In genomic region chr2:152360271-152360775, GRCm38 (mm10) we compare ENCODE assay signal across 9 mouse cellular contexts. TPM values are rescaled to one million over a fixed set of nuclear protein-coding genes. Genes with fewer than 3 reads are reported as not detected.
DNase-seq lines count a peak whose midpoint lies in the region; ATAC-seq and TF ChIP-seq lines count a peak whose summit lies in the region.
"Had no signal": no experiment of that assay in that cellular context is flagged by ENCODE, and none has a peak within 500 bp of the region (broad histone marks: within the 10 kb centered on the region; RNA-seq: fewer than 3 reads in every experiment).

No protein-coding gene starts in this region.

- no peaks in the 10 kb centered on the region for H3K9me3 ChIP-seq in midbrain, embryonic 12.5 days
- H3K9me3 ChIP-seq in midbrain, postnatal 0 days (ENCODE audit: low read length) = no peaks in the 10 kb centered on the region
- H3K9me3 ChIP-seq in kidney, embryonic 15.5 days (replicated peaks) = no peaks in the 10 kb centered on the region
- H3K9me3 ChIP-seq: embryonic facial prominence, embryonic 13.5 days had no signal

- H3K4me2 ChIP-seq in midbrain, embryonic 12.5 days (replicated peaks) = no peak overlapping the region
- no peak overlapping the region for H3K4me2 ChIP-seq in midbrain, postnatal 0 days (ENCODE audit: low read depth, low read length, poor library complexity, severe bottlenecking)
- no peak overlapping the region for H3K4me2 ChIP-seq in kidney, embryonic 15.5 days
- H3K4me2 ChIP-seq: embryonic facial prominence, embryonic 13.5 days had no signal

- no peak for TF ChIP-seq CTCF in midbrain, postnatal 0 days (IDR thresholded peaks at IDR 0.05)

- DNase-seq in midbrain, postnatal 0 days (ENCODE audit: low spot score) = no peak
- DNase-seq in heart, adult 18-20 months = peak; percentile 90 to 95
- peak; percentile 43 for DNase-seq in ovary, postnatal 14 days (ENCODE audit: low spot score)
- no peak for DNase-seq in cerebellum, postnatal 25 days
- DNase-seq in frontal cortex, postnatal 36 days (ENCODE audit: low spot score in 2 of 2) = no peak

- ATAC-seq in midbrain, embryonic 12.5 days (ENCODE audit: low FRiP score, low read depth) = no peak
- ATAC-seq in midbrain, postnatal 0 days (ENCODE audit: low FRiP score) = no peak
- ATAC-seq in kidney, embryonic 15.5 days (replicated peaks; ENCODE audit: low FRiP score) = no peak
- ATAC-seq in megakaryocyte-erythroid progenitor cell, adult 5-6 weeks (replicated peaks; ENCODE audit: low FRiP score, low TSS enrichment, poor library complexity, severe bottlenecking) = no peak

- H3K36me3 ChIP-seq in midbrain, embryonic 12.5 days = no peaks in the 10 kb centered on the region
- no peaks in the 10 kb centered on the region for H3K36me3 ChIP-seq in midbrain, postnatal 0 days (ENCODE audit: insufficient read depth, low read length)
- H3K36me3 ChIP-seq in kidney, embryonic 15.5 days = no peaks in the 10 kb centered on the region
- H3K36me3 ChIP-seq: embryonic facial prominence, embryonic 13.5 days had no signal

- H3K4me1 ChIP-seq in midbrain, embryonic 12.5 days = peaks cover 6% of the 10 kb centered on the region; the same call in 1 of the 2 replicates
- no peaks in the 10 kb centered on the region for H3K4me1 ChIP-seq in midbrain, postnatal 0 days (ENCODE audit: insufficient read depth, low read length)
- peaks cover 15% of the 10 kb centered on the region for H3K4me1 ChIP-seq in kidney, embryonic 15.5 days

- H3K27me3 ChIP-seq in midbrain, embryonic 12.5 days = no peaks in the 10 kb centered on the region
- no peaks in the 10 kb centered on the region for H3K27me3 ChIP-seq in midbrain, postnatal 0 days (ENCODE audit: insufficient read depth, low read length)
- H3K27me3 ChIP-seq in kidney, embryonic 15.5 days = 0 out of 2 replicates have a peak, but pooled peaks cover 3% of the 10 kb centered on the region
- H3K27me3 ChIP-seq: embryonic facial prominence, embryonic 13.5 days had no signal

- peak overlapping the region; percentile 28; the same call in 1 of the 2 replicates for H3K9ac ChIP-seq in midbrain, embryonic 12.5 days (replicated peaks)
- no peak overlapping the region for H3K9ac ChIP-seq in midbrain, postnatal 0 days (replicated peaks; ENCODE audit: low read length, poor library complexity, severe bottlenecking)
- H3K9ac ChIP-seq in kidney, embryonic 15.5 days = no peak overlapping the region
- H3K9ac ChIP-seq: embryonic facial prominence, embryonic 13.5 days had no signal

- no peak overlapping the region for H3K27ac ChIP-seq in midbrain, embryonic 12.5 days (replicated peaks)
- no peak overlapping the region for H3K27ac ChIP-seq in midbrain, postnatal 0 days (ENCODE audit: low read depth, low read length)
- 0 out of 2 replicates have a peak overlapping the region, but pooled peaks have one; percentile 22 for H3K27ac ChIP-seq in kidney, embryonic 15.5 days
- H3K27ac ChIP-seq: embryonic facial prominence, embryonic 13.5 days had no signal

- no peak overlapping the region for H3K4me3 ChIP-seq in midbrain, embryonic 12.5 days
- no peak overlapping the region for H3K4me3 ChIP-seq in midbrain, postnatal 0 days (ENCODE audit: low read depth, low read length)
- H3K4me3 ChIP-seq in kidney, embryonic 15.5 days (replicated peaks) = no peak overlapping the region
- H3K4me3 ChIP-seq: embryonic facial prominence, embryonic 13.5 days had no signal

- 65% methylated on average over 7 of the region's 7 CpGs for WGBS in midbrain, embryonic 12.5 days
- WGBS in midbrain, postnatal 0 days = 57% methylated on average over 7 of the region's 7 CpGs
- 37% methylated on average over 7 of the region's 7 CpGs for WGBS in kidney, embryonic 15.5 days

RNA-seq across cellular contexts. Expression of gene Nrsn2, which starts 16.1 kb away (rescaled TPM):
- 12.5 and 16.1 TPM in 2 replicates for polyA plus RNA-seq in midbrain, embryonic 12.5 days (2016; fragmentation: Nextera tagmentation; extraction: Ambion mirVana)
- total RNA-seq in midbrain, postnatal 0 days (2014; rRNA removed) = 72.5 and 80.2 TPM in 2 replicates
- 103 and 111 TPM in 2 replicates for polyA plus RNA-seq in midbrain, postnatal 0 days (2015; fragmentation: Nextera tagmentation; extraction: Ambion mirVana)
- not detected for total RNA-seq in heart, adult 18-20 months (2021)
- polyA plus RNA-seq in kidney, embryonic 15.5 days (2015; fragmentation: Nextera tagmentation; extraction: Ambion mirVana) = 1.1 and 2.2 TPM in 2 replicates
- not detected in 2 replicates for total RNA-seq in megakaryocyte-erythroid progenitor cell, adult 5-6 weeks (2014; fragmentation: Nextera tagmentation)
- total RNA-seq in megakaryocyte-erythroid progenitor cell, adult 5-6 weeks (2017) = not detected in 2 replicates

RNA-seq across cellular contexts. Expression of gene Trib3, which starts 16.5 kb away (rescaled TPM):
- polyA plus RNA-seq in midbrain, embryonic 12.5 days (2016; fragmentation: Nextera tagmentation; extraction: Ambion mirVana) = 2.1 and 2.5 TPM in 2 replicates
- 3.0 and 4.2 TPM in 2 replicates for total RNA-seq in midbrain, postnatal 0 days (2014; rRNA removed)
- polyA plus RNA-seq in midbrain, postnatal 0 days (2015; fragmentation: Nextera tagmentation; extraction: Ambion mirVana) = 3.0 and 3.4 TPM in 2 replicates
- total RNA-seq in heart, adult 18-20 months (2021) = 1 to 10 TPM; 2.8 to 3.8 TPM
- 1.1 and 1.9 TPM in 2 replicates for polyA plus RNA-seq in kidney, embryonic 15.5 days (2015; fragmentation: Nextera tagmentation; extraction: Ambion mirVana)
- total RNA-seq in megakaryocyte-erythroid progenitor cell, adult 5-6 weeks (2014; fragmentation: Nextera tagmentation) = 1.0 TPM in 1 of 2 replicates, not detected in the other
- not detected in 2 replicates for total RNA-seq in megakaryocyte-erythroid progenitor cell, adult 5-6 weeks (2017)

RNA-seq across cellular contexts. Expression of gene Rbck1, which starts 27.9 kb away (rescaled TPM):
- polyA plus RNA-seq in midbrain, embryonic 12.5 days (2016; fragmentation: Nextera tagmentation; extraction: Ambion mirVana) = 91.4 and 96.6 TPM in 2 replicates
- total RNA-seq in midbrain, postnatal 0 days (2014; rRNA removed) = 117 and 118 TPM in 2 replicates
- 90.5 and 92.0 TPM in 2 replicates for polyA plus RNA-seq in midbrain, postnatal 0 days (2015; fragmentation: Nextera tagmentation; extraction: Ambion mirVana)
- 10 to 100 TPM; 45.8 to 46.9 TPM for total RNA-seq in heart, adult 18-20 months (2021)
- 79.0 and 88.7 TPM in 2 replicates for polyA plus RNA-seq in kidney, embryonic 15.5 days (2015; fragmentation: Nextera tagmentation; extraction: Ambion mirVana)
- total RNA-seq in megakaryocyte-erythroid progenitor cell, adult 5-6 weeks (2014; fragmentation: Nextera tagmentation) = 120 and 125 TPM in 2 replicates
- total RNA-seq in megakaryocyte-erythroid progenitor cell, adult 5-6 weeks (2017) = 50.3 and 57.0 TPM in 2 replicates

RNA-seq across cellular contexts. Expression of gene Sox12, which starts 37.5 kb away (rescaled TPM):
- 15.6 and 18.7 TPM in 2 replicates for polyA plus RNA-seq in midbrain, embryonic 12.5 days (2016; fragmentation: Nextera tagmentation; extraction: Ambion mirVana)
- total RNA-seq in midbrain, postnatal 0 days (2014; rRNA removed) = 45.3 and 55.7 TPM in 2 replicates
- 9.4 and 10.8 TPM in 2 replicates for polyA plus RNA-seq in midbrain, postnatal 0 days (2015; fragmentation: Nextera tagmentation; extraction: Ambion mirVana)
- total RNA-seq in heart, adult 18-20 months (2021) = 1 to 10 TPM; 5.7 to 5.8 TPM
- 10.6 and 12.2 TPM in 2 replicates for polyA plus RNA-seq in kidney, embryonic 15.5 days (2015; fragmentation: Nextera tagmentation; extraction: Ambion mirVana)
- total RNA-seq in megakaryocyte-erythroid progenitor cell, adult 5-6 weeks (2014; fragmentation: Nextera tagmentation) = 22.9 and 25.1 TPM in 2 replicates
- total RNA-seq in megakaryocyte-erythroid progenitor cell, adult 5-6 weeks (2017) = 2.4 and 7.7 TPM in 2 replicates

RNA-seq across cellular contexts. Expression of gene Zcchc3, which starts 54.5 kb away (rescaled TPM):
- polyA plus RNA-seq in midbrain, embryonic 12.5 days (2016; fragmentation: Nextera tagmentation; extraction: Ambion mirVana) = 51.3 and 53.3 TPM in 2 replicates
- 15.1 and 15.2 TPM in 2 replicates for total RNA-seq in midbrain, postnatal 0 days (2014; rRNA removed)
- 13.9 and 16.6 TPM in 2 replicates for polyA plus RNA-seq in midbrain, postnatal 0 days (2015; fragmentation: Nextera tagmentation; extraction: Ambion mirVana)
- total RNA-seq in heart, adult 18-20 months (2021) = 1 to 10 TPM; 5.0 to 5.8 TPM
- 42.4 and 45.7 TPM in 2 replicates for polyA plus RNA-seq in kidney, embryonic 15.5 days (2015; fragmentation: Nextera tagmentation; extraction: Ambion mirVana)
- total RNA-seq in megakaryocyte-erythroid progenitor cell, adult 5-6 weeks (2014; fragmentation: Nextera tagmentation) = 10.1 and 11.2 TPM in 2 replicates
- 6.6 and 7.8 TPM in 2 replicates for total RNA-seq in megakaryocyte-erythroid progenitor cell, adult 5-6 weeks (2017)

Comparison
In these comparisons a context has a peak if more than half of its experiments do, and no peak if none do; other contexts are left out.
1. DNase-seq: peak in heart, adult 18-20 months (2 of 2) and ovary, postnatal 14 days (single experiment); none in midbrain, postnatal 0 days (single experiment), cerebellum, postnatal 25 days (0 of 2) and frontal cortex, postnatal 36 days (0 of 2).
2. RNA of gene Nrsn2, which starts 16.1 kb away (total RNA-seq): 72.5 to 80.2 TPM in midbrain, postnatal 0 days; not detected in heart, adult 18-20 months and not detected in megakaryocyte-erythroid progenitor cell, adult 5-6 weeks; every median in the first group is over 10 times any median in the second.